Mouse (Mus musculus): ENCODE data around the gene Pkig. TPM values are rescaled to one million over a fixed set of nuclear protein-coding genes. Genes with fewer than 3 reads are reported as not detected.

Pkig gene
- 72.4 TPM for polyA plus RNA-seq (2014; fragmentation: Illumina TruSeq; extraction: RNeasy Lipid Tissue Mini Kit (QIAGEN cat#74804); ENCODE audit: low read depth, low replicate concordance)

GRCm38 (mm10) chr2:163657975-163658886 is at the start of gene Pkig:
TSS of gene Pkig (plus strand) at chr2:163658386.

GRCm38 (mm10) chr2:163644575-163645385 is 13.4 kb upstream of the Pkig start, which contains the start of gene Serinc3:
TSS of gene Serinc3 (minus strand) at chr2:163645131.

GRCm38 (mm10) chr2:163749647-163750611 is 91.7 kb downstream of the Pkig start, which contains the start of gene Ada:
TSS of gene Ada (minus strand) at chr2:163750239.

Other genes with a start within 250 kb of the Pkig start
- 397 TPM for gene Oser1, start 233.7 kb upstream of the Pkig start, polyA plus RNA-seq (2014; fragmentation: Illumina TruSeq; extraction: RNeasy Lipid Tissue Mini Kit (QIAGEN cat#74804); ENCODE audit: low read depth, low replicate concordance)
- not detected for gene Gdap1l1, start 219.9 kb upstream of the Pkig start, polyA plus RNA-seq (2014; fragmentation: Illumina TruSeq; extraction: RNeasy Lipid Tissue Mini Kit (QIAGEN cat#74804); ENCODE audit: low read depth, low replicate concordance)
- gene Fitm2, start 185.8 kb upstream of the Pkig start, polyA plus RNA-seq (2014; fragmentation: Illumina TruSeq; extraction: RNeasy Lipid Tissue Mini Kit (QIAGEN cat#74804); ENCODE audit: low read depth, low replicate concordance): 3.1 TPM
- not detected for gene R3hdml, start 166.1 kb upstream of the Pkig start, polyA plus RNA-seq (2014; fragmentation: Illumina TruSeq; extraction: RNeasy Lipid Tissue Mini Kit (QIAGEN cat#74804); ENCODE audit: low read depth, low replicate concordance)
- gene Hnf4a, start 151.6 kb upstream of the Pkig start, polyA plus RNA-seq (2014; fragmentation: Illumina TruSeq; extraction: RNeasy Lipid Tissue Mini Kit (QIAGEN cat#74804); ENCODE audit: low read depth, low replicate concordance): 0.07 TPM
- 6.1 TPM for gene Ttpal, start 56.1 kb upstream of the Pkig start, polyA plus RNA-seq (2014; fragmentation: Illumina TruSeq; extraction: RNeasy Lipid Tissue Mini Kit (QIAGEN cat#74804); ENCODE audit: low read depth, low replicate concordance)
- 385 TPM for gene Serinc3, start 13.3 kb upstream of the Pkig start, polyA plus RNA-seq (2014; fragmentation: Illumina TruSeq; extraction: RNeasy Lipid Tissue Mini Kit (QIAGEN cat#74804); ENCODE audit: low read depth, low replicate concordance)
- gene Ada, start 91.9 kb downstream of the Pkig start, polyA plus RNA-seq (2014; fragmentation: Illumina TruSeq; extraction: RNeasy Lipid Tissue Mini Kit (QIAGEN cat#74804); ENCODE audit: low read depth, low replicate concordance): 0.71 TPM
- 0.43 TPM for gene Ccn5, start 162.5 kb downstream of the Pkig start, polyA plus RNA-seq (2014; fragmentation: Illumina TruSeq; extraction: RNeasy Lipid Tissue Mini Kit (QIAGEN cat#74804); ENCODE audit: low read depth, low replicate concordance)
- gene Kcnk15, start 195.3 kb downstream of the Pkig start, polyA plus RNA-seq (2014; fragmentation: Illumina TruSeq; extraction: RNeasy Lipid Tissue Mini Kit (QIAGEN cat#74804); ENCODE audit: low read depth, low replicate concordance): not detected

Data from testis, adult 10 weeks (tissue).